In the genomic region with DNA sequence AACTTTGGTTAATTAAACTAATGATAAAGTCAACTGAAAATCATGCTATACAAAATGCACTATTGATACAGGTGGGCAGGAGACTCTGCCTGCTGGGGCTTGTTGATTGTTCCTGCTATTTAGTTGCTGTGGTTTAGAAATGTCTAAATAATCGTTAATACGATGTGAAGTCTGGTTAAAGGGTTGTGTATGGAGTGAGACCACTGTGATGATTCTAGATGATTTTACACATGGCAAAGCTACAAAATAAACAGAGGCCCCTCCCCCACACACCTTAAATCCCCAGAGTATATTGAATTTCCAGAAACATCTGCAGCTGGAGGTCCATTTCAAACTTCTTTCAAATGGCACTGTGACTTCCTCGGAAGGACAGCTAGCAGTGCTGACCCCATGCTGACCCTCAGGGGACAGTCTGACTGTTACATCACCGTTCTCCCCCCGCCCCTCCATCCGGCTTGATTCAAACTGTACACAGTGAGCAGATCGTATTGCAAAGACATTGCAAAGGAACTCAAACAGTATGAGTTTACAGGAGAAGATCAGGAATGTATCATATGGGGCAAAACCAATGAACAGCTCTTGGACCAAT, we compare ENCODE assay signal across 17 mouse cellular contexts. TPM values are rescaled to one million over a fixed set of nuclear protein-coding genes. Genes with fewer than 3 reads are reported as not detected.
DNase-seq lines count a peak whose midpoint lies in the region; ATAC-seq and TF ChIP-seq lines count a peak whose summit lies in the region.
"Had no signal": no experiment of that assay in that cellular context is flagged by ENCODE, and none has a peak within 500 bp of the region (broad histone marks: within the 10 kb centered on the region; RNA-seq: fewer than 3 reads in every experiment).

No protein-coding gene starts in this region.

- no peak overlapping the region for H3K27ac ChIP-seq in kidney, postnatal 0 days
- no peak overlapping the region for H3K27ac ChIP-seq in neural tube, embryonic 15.5 days (replicated peaks)
- no peak overlapping the region for H3K27ac ChIP-seq in embryonic facial prominence, embryonic 11.5 days (replicated peaks; ENCODE audit: low read depth, low read length)
- H3K27ac ChIP-seq in limb, embryonic 14.5 days (replicated peaks; ENCODE audit: low read depth, low read length) = no peak overlapping the region
- H3K27ac ChIP-seq: embryonic facial prominence, embryonic 12.5 days; hindbrain, embryonic 14.5 days; intestine, embryonic 15.5 days; left cerebral cortex, adult 2 months; limb, embryonic 15.5 days; neural tube, embryonic 12.5 days had no signal

- H3K9me3 ChIP-seq in kidney, postnatal 0 days (replicated peaks; ENCODE audit: low read length) = no peaks in the 10 kb centered on the region
- no peaks in the 10 kb centered on the region for H3K9me3 ChIP-seq in neural tube, embryonic 15.5 days (replicated peaks)
- H3K9me3 ChIP-seq in embryonic facial prominence, embryonic 11.5 days (replicated peaks; ENCODE audit: control insufficient read depth, low read length) = no peaks in the 10 kb centered on the region
- no peaks in the 10 kb centered on the region for H3K9me3 ChIP-seq in limb, embryonic 14.5 days (ENCODE audit: control insufficient read depth, low read length)
- H3K9me3 ChIP-seq: embryonic facial prominence, embryonic 12.5 days; intestine, embryonic 15.5 days; limb, embryonic 15.5 days; neural tube, embryonic 12.5 days had no signal

- H3K4me2 ChIP-seq in kidney, postnatal 0 days (ENCODE audit: low read length) = no peak overlapping the region
- H3K4me2 ChIP-seq in neural tube, embryonic 15.5 days = no peak overlapping the region
- H3K4me2 ChIP-seq in embryonic facial prominence, embryonic 11.5 days (ENCODE audit: low read depth, low read length) = no peak overlapping the region
- H3K4me2 ChIP-seq in limb, embryonic 14.5 days (replicated peaks; ENCODE audit: low read depth, low read length, severe bottlenecking) = no peak overlapping the region
- H3K4me2 ChIP-seq: embryonic facial prominence, embryonic 12.5 days; hindbrain, embryonic 14.5 days; intestine, embryonic 15.5 days; limb, embryonic 15.5 days; neural tube, embryonic 12.5 days had no signal

- no peaks in the 10 kb centered on the region for H3K4me1 ChIP-seq in kidney, postnatal 0 days (replicated peaks; ENCODE audit: insufficient read depth, low read length)
- no peaks in the 10 kb centered on the region for H3K4me1 ChIP-seq in neural tube, embryonic 15.5 days
- H3K4me1 ChIP-seq in embryonic facial prominence, embryonic 11.5 days (ENCODE audit: control insufficient read depth, insufficient read depth, low read length) = no peaks in the 10 kb centered on the region
- peaks cover 8% of the 10 kb centered on the region; the same call in 1 of the 2 replicates for H3K4me1 ChIP-seq in limb, embryonic 14.5 days (ENCODE audit: control insufficient read depth, insufficient read depth, low read length)
- H3K4me1 ChIP-seq: intestine, embryonic 15.5 days; neural tube, embryonic 12.5 days had no signal

- H3K36me3 ChIP-seq in kidney, postnatal 0 days (ENCODE audit: insufficient read depth, low read length) = no peaks in the 10 kb centered on the region
- H3K36me3 ChIP-seq in neural tube, embryonic 15.5 days = no peaks in the 10 kb centered on the region
- H3K36me3 ChIP-seq in embryonic facial prominence, embryonic 11.5 days (replicated peaks; ENCODE audit: control insufficient read depth, insufficient read depth, low read depth, low read length) = no peaks in the 10 kb centered on the region
- no peaks in the 10 kb centered on the region for H3K36me3 ChIP-seq in limb, embryonic 14.5 days (ENCODE audit: control insufficient read depth, insufficient read depth, low read length)
- H3K36me3 ChIP-seq: embryonic facial prominence, embryonic 12.5 days; intestine, embryonic 15.5 days; limb, embryonic 15.5 days; neural tube, embryonic 12.5 days had no signal

- no peak overlapping the region for H3K4me3 ChIP-seq in kidney, postnatal 0 days (replicated peaks; ENCODE audit: low read depth, low read length)
- no peak overlapping the region for H3K4me3 ChIP-seq in neural tube, embryonic 15.5 days (replicated peaks)
- no peak overlapping the region for H3K4me3 ChIP-seq in embryonic facial prominence, embryonic 11.5 days (ENCODE audit: low read depth, low read length)
- H3K4me3 ChIP-seq in limb, embryonic 14.5 days (replicated peaks; ENCODE audit: low read length) = no peak overlapping the region
- H3K4me3 ChIP-seq: embryonic facial prominence, embryonic 12.5 days; intestine, embryonic 15.5 days; left cerebral cortex, adult 2 months; limb, embryonic 15.5 days; neural tube, embryonic 12.5 days had no signal

- no peaks in the 10 kb centered on the region for H3K27me3 ChIP-seq in kidney, postnatal 0 days (ENCODE audit: insufficient read depth, low read length)
- H3K27me3 ChIP-seq in neural tube, embryonic 15.5 days (replicated peaks) = no peaks in the 10 kb centered on the region
- no peaks in the 10 kb centered on the region for H3K27me3 ChIP-seq in embryonic facial prominence, embryonic 11.5 days (ENCODE audit: control insufficient read depth, insufficient read depth, low read length)
- H3K27me3 ChIP-seq in limb, embryonic 14.5 days (ENCODE audit: control insufficient read depth, insufficient read depth, low read length) = no peaks in the 10 kb centered on the region
- H3K27me3 ChIP-seq: embryonic facial prominence, embryonic 12.5 days; intestine, embryonic 15.5 days; limb, embryonic 15.5 days; neural tube, embryonic 12.5 days had no signal

- peak; percentile 48 for DNase-seq in kidney, postnatal 0 days (ENCODE audit: low spot score)
- no peak for DNase-seq in kidney, adult 18-20 months
- DNase-seq in neural tube, embryonic 10.5 days (ENCODE audit: extremely low spot score, low spot score) = peak; percentile 38
- DNase-seq in embryonic facial prominence, embryonic 11.5 days (ENCODE audit: low spot score) = peak; percentile 64
- DNase-seq in limb, embryonic 14.5 days (ENCODE audit: low spot score) = peak; percentile 17
- DNase-seq: cerebellum, postnatal 10 days; heart, adult 18-20 months; lung, adult 18-20 months; thymus, postnatal 4 days had no signal

- 23% methylated on average over 7 of the region's 7 CpGs for WGBS in kidney, postnatal 0 days
- 76% methylated on average over 7 of the region's 7 CpGs for WGBS in neural tube, embryonic 15.5 days
- 20% methylated on average over 7 of the region's 7 CpGs for WGBS in embryonic facial prominence, embryonic 11.5 days
- WGBS in limb, embryonic 14.5 days = 32% methylated on average over 7 of the region's 7 CpGs

- no peak overlapping the region for H3K9ac ChIP-seq in kidney, postnatal 0 days (ENCODE audit: low read depth, low read length)
- no peak overlapping the region for H3K9ac ChIP-seq in neural tube, embryonic 15.5 days (replicated peaks)
- no peak overlapping the region for H3K9ac ChIP-seq in embryonic facial prominence, embryonic 11.5 days (replicated peaks; ENCODE audit: low read length)
- H3K9ac ChIP-seq in limb, embryonic 14.5 days (ENCODE audit: low read depth, low read length, severe bottlenecking) = no peak overlapping the region
- H3K9ac ChIP-seq: embryonic facial prominence, embryonic 12.5 days; hindbrain, embryonic 14.5 days; intestine, embryonic 15.5 days; limb, embryonic 15.5 days; neural tube, embryonic 12.5 days had no signal

- TF ChIP-seq POLR2A in limb, embryonic 14.5 days (IDR thresholded peaks at IDR 0.05; ENCODE audit: borderline replicate concordance, extremely low read depth, insufficient read depth, insufficient read length) = no peak

- ATAC-seq in kidney, postnatal 0 days (replicated peaks; ENCODE audit: low FRiP score, low read depth) = no peak
- ATAC-seq in neural tube, embryonic 15.5 days (ENCODE audit: low FRiP score) = no peak
- peak; percentile 62; the same call in 1 of the 2 replicates for ATAC-seq in embryonic facial prominence, embryonic 11.5 days (replicated peaks; ENCODE audit: insufficient number of reproducible peaks, low FRiP score, low TSS enrichment, low read depth)
- ATAC-seq in limb, embryonic 14.5 days (ENCODE audit: low FRiP score, low read depth) = peak; percentile 72
- ATAC-seq in activated CD4-positive, CD25-positive, alpha-beta regulatory T cell, adult 4 months = no peak
- ATAC-seq: intestine, embryonic 15.5 days had no signal

- TF ChIP-seq CTCF in kidney, postnatal 0 days (IDR thresholded peaks at IDR 0.05; ENCODE audit: low read depth) = no peak

RNA-seq across cellular contexts. Expression of a gene that starts 48.4 kb away (rescaled TPM):
- polyA plus RNA-seq in kidney, postnatal 0 days (2015; fragmentation: Nextera tagmentation; extraction: Ambion mirVana) = 126 and 128 TPM in 2 replicates
- 70.1 and 71.1 TPM in 2 replicates for polyA plus RNA-seq in neural tube, embryonic 15.5 days (2015; fragmentation: Nextera tagmentation; extraction: Ambion mirVana)
- polyA plus RNA-seq in embryonic facial prominence, embryonic 11.5 days (2014; fragmentation: Nextera tagmentation; extraction: Ambion mirVana) = 160 and 212 TPM in 2 replicates
- polyA plus RNA-seq in limb, embryonic 14.5 days (2012; rRNA removed) = 446 and 655 TPM in 2 replicates
- polyA plus RNA-seq in limb, embryonic 14.5 days (2014; fragmentation: Nextera tagmentation; extraction: Ambion mirVana) = 328 and 398 TPM in 2 replicates
- 10 to 100 TPM in 1 of 2 experiments, 1 to 10 TPM in 1; 4.7 to 10.3 TPM for polyA plus RNA-seq in activated CD4-positive, CD25-positive, alpha-beta regulatory T cell, adult 4 months (2017; shearing (Covaris generic))

Comparison
In these comparisons a context has a peak if more than half of its experiments do, and no peak if none do; other contexts are left out.
1. ATAC-seq: peak in embryonic facial prominence, embryonic 11.5 days (single experiment) and limb, embryonic 14.5 days (single experiment); none in kidney, postnatal 0 days (single experiment), neural tube, embryonic 15.5 days (single experiment) and activated CD4-positive, CD25-positive, alpha-beta regulatory T cell, adult 4 months (single experiment).